Comparison of ENCODE assay signal across 8 mouse cellular contexts in the genomic region with DNA sequence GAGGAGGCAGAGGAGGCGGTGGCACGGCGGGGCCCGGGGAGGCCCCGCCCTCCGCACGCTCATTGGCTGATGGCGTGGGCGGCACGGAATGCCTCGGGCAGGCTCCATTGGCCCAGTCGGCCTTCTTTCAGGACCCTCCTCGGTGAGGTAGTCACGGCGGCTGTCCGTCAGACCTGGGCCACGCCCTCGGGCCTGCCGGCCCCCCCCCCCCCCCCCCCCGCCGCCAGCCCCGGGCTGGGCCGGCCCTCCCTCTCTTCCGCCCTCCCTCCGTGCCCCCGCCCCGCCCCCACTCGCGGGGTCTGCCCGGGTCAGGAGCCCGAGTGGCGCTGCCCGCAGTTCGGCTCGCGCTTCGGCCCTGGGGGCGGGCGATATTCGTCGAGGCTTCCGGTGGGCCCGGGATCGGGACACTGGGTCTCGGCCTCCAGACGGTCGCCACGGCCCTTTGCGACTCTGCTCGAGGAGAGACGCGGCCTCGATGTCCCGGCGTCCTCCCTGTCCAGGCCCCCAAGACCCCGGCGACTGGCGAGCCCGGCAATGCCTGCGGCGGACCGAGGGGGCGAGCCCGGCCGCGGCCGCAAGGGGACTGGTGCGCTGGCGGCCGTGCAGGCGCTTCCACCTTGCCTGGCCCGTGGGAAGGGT. TPM values are rescaled to one million over a fixed set of nuclear protein-coding genes. Genes with fewer than 3 reads are reported as not detected.
DNase-seq lines count a peak whose midpoint lies in the region; ATAC-seq and TF ChIP-seq lines count a peak whose summit lies in the region.
"Not testable (repeated sequence)": the region's sequence is repeated elsewhere in the genome, so short reads cannot be mapped to it uniquely, and the experiment has no call there.

Gene Zmym5, minus strand, starts transcription at position 16 of the 639 bp plus-strand sequence.

- H3K9me3 ChIP-seq in megakaryocyte, embryonic 14.5 days: not testable (repeated sequence)

- TF ChIP-seq CTCF in cortical plate, adult 2 months (IDR thresholded peaks at IDR 0.05; ENCODE audit: extremely low read depth, insufficient read depth, low read length): not testable (repeated sequence)

- H3K27me3 ChIP-seq in megakaryocyte, embryonic 14.5 days (replicated peaks): not testable (repeated sequence)

- peak within 1 kb of the TSS; percentile 51 for H3K4me3 ChIP-seq in cortical plate, adult 2 months (ENCODE audit: insufficient read depth, low read length)
- peak within 1 kb of the TSS; percentile 93 for H3K4me3 ChIP-seq in megakaryocyte, embryonic 14.5 days (replicated peaks)

- DNase-seq in gastrocnemius, adult 8-10 months (ENCODE audit: low spot score in 2 of 2): peak; percentile 84 to 86
- DNase-seq in induced T-regulatory cell, adult 2 months (ENCODE audit: low read depth): peak; percentile 82
- DNase-seq in left cerebral cortex, adult 9 months (ENCODE audit: low spot score in 2 of 2): peak; percentile 87 to 94
- peak; percentile 81 to 86 for DNase-seq in right cerebral cortex, adult 2 months (ENCODE audit: low spot score in 2 of 2)
- peak; percentile 88 for DNase-seq in urinary bladder, postnatal 14 days (ENCODE audit: low spot score)

- ATAC-seq in activated CD4-positive, CD25-positive, alpha-beta regulatory T cell, adult 4 months: peak; percentile 89

- peaks cover 14% of the 10 kb centered on the region for H3K36me3 ChIP-seq in megakaryocyte, embryonic 14.5 days (replicated peaks; ENCODE audit: low read length)

- H3K4me1 ChIP-seq in cortical plate, adult 2 months (ENCODE audit: control insufficient read depth, insufficient read depth, low read length): not testable (repeated sequence)
- H3K4me1 ChIP-seq in megakaryocyte, embryonic 14.5 days: peaks cover 33% of the 10 kb centered on the region

- TF ChIP-seq POLR2A in cortical plate, adult 2 months (IDR thresholded peaks at IDR 0.05; ENCODE audit: extremely low read depth, insufficient read depth, low read length): not testable (repeated sequence)

- H3K27ac ChIP-seq in cortical plate, adult 2 months (ENCODE audit: insufficient read depth, low read length): peak within 1 kb of the TSS; percentile 100

RNA-seq across cellular contexts. Expression of gene Zmym5, which starts in this region (rescaled TPM):
- 10 to 100 TPM; 47.0 to 47.8 TPM for polyA plus RNA-seq in activated CD4-positive, CD25-positive, alpha-beta regulatory T cell, adult 4 months (2017; shearing (Covaris generic))
- polyA plus RNA-seq in cortical plate, adult 2 months (2012; rRNA removed): 26.9 and 28.9 TPM in 2 replicates
- 10 to 100 TPM; 18.8 to 22.6 (median 20.6) TPM for total RNA-seq in gastrocnemius, adult 8-10 months (2022)
- 0.67 and 1.5 TPM in 2 replicates for polyA plus RNA-seq in megakaryocyte, embryonic 14.5 days (2012; ENCODE audit: insufficient read depth, low replicate concordance)

Comparison
In these comparisons a context has a peak if more than half of its experiments do, and no peak if none do; other contexts are left out.
1. Peak in every context shown above with its lines: DNase-seq, ATAC-seq, H3K4me3 ChIP-seq and H3K27ac ChIP-seq.
2. RNA of gene Zmym5 (polyA plus RNA-seq): 47.0 to 47.8 TPM in activated CD4-positive, CD25-positive, alpha-beta regulatory T cell, adult 4 months and 26.9 to 28.9 TPM in cortical plate, adult 2 months; 0.67 to 1.5 TPM in megakaryocyte, embryonic 14.5 days; every median in the first group is over 10 times any median in the second.